Mouse (Mus musculus) ES-E14 (cell line): ENCODE data around the gene B2m.

Source experiments
- ZC3H11A ChIP-seq: IDR thresholded peaks from 2 replicates; pipeline ENCODE4 v1.6.1; 2012; ENCODE audit warnings: low read depth, mild to moderate bottlenecking, inconsistent platforms, low read length, borderline replicate concordance
- ZNF384 ChIP-seq: IDR thresholded peaks from 2 replicates; pipeline ENCODE4 v1.6.1; 2012; ENCODE audit warnings: low read depth, low read length, inconsistent platforms

DNA sequence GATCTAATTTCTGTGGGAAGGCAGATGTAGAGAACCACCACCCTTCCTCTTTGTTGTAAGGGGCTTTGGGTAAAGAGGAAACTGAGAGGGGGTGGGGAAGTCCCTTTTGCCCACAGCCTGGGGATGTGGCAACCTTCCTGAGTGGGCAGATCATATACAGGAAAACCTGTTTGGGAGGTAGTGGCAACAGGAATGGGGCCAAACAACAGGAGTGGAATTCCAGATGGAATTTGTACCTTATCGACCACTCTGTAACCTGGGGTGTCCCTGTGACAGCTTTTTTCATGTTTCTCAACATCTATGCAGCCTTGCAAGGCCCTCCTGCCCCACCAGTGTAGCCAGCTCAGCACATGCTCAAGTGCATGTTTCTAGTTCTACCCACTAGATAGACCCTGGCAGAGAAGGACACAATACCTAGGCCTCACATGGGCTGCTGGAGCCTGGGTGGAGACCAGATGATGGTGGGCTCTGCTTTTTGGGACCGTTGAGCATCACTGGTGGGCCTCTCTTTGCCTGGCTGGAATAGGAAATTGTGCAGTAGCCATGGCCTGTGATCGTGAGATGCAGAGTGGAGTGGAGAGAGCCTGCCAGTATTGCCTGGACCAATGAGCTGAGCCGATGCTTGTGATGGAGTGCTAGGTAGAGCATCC, 8.7 kb downstream of the B2m start:
- TF ChIP-seq ZC3H11A: no peak
- TF ChIP-seq ZNF384: no peak
